Mouse (Mus musculus): ENCODE measurements around the gene Calhm2. TPM values are rescaled to one million over a fixed set of nuclear protein-coding genes. Genes with fewer than 3 reads are reported as not detected.

Gene Calhm2
- polyA plus RNA-seq (2011; ENCODE audit: insufficient read depth, insufficient read length, low replicate concordance, missing spikeins) = 5.1 and 8.4 TPM in 2 replicates

DNA sequence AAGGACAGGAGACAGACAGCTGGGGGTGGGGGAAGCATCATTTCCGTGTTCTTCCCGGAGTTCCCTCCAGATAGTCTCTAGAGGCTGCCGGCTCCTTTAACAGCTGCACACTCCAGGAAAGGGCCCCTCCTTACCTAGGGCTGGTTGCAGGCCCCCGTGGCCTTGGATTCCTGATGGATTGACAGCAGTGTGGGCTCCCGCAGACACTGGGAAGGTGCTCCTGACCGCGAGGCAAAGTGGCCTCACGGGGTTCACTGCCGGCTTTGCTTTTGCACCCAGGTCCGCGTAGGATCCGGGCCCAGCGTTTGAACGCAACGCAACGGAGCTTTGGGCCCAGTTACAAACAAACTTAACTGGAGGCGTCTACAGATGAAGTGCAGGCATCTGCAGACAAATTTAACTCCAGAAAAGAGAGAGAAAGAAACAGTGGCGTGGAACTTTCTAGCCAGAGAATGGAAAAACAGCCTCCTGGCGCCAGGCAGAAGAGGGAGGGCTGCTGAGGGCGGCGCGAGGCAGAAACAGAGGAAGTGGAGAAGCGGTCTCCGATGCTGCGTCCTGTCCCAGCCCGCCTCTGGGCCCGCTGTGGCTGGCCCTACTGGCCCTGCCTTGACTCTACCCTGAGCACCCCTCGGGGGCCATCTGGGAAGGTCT lies at the start of gene Calhm2:
Gene Calhm2 (minus strand): TSS at position 524 of the 651 bp plus-strand sequence.
- peak within 1 kb of the TSS; percentile 65 for H3K4me3 ChIP-seq (replicated peaks; ENCODE audit: control insufficient read depth, low read depth, low read length)
- TF ChIP-seq POLR2A (IDR thresholded peaks at IDR 0.05; ENCODE audit: borderline replicate concordance, control insufficient read depth, low read depth, low read length) (peak; percentile 63; the same call in 1 of the 2 replicates), CTCF (IDR thresholded peaks at IDR 0.05; ENCODE audit: control insufficient read depth, insufficient read depth, low read length) (no peak)
- peaks cover 9% of the 10 kb centered on the region; the same call in 1 of the 2 replicates for H3K4me1 ChIP-seq (ENCODE audit: control insufficient read depth, insufficient read depth, low read length)
- H3K27ac ChIP-seq (ENCODE audit: control insufficient read depth, insufficient read depth, low read depth, low read length, poor library complexity) = peak within 1 kb of the TSS; percentile 74
- under 1% methylated on average over 28 of the region's 28 CpGs for WGBS

DNA sequence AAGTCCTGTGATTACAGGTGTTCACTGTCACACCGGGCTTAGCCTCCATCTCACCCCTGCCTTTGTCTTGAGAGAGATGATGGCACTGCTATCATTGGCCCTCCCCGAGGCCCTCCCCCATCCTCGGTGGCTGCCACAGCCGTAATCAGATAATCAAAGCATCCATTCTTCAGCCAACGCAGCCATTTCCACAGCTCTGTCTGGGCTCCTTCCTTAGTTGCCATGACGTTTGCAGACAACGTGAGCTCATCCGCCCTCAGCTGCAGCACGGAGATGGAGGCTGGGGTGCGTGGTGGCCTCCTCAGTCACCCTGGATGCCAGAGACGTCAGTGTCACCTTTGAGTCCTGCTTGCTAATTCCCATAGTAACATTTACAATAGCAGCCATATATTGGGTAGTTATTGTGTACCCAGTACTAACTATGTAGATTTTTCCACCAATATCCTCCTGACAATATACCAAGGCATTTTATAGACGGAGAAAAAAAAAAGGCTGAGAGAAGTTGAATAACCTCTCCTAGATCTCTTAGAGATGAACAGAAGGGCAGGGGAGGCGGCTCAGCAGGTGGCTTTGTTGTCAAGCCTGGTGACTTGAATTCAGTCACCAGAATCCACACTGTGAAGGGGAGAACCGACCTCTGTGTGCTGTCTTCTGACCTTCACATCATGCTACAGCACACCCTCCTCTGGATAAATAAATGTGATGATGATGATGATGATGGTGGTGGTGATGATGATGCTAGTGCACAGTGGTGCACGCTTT lies 48.6 kb upstream of the Calhm2 start:
- H3K4me3 ChIP-seq (replicated peaks; ENCODE audit: control insufficient read depth, low read depth, low read length) = no peak overlapping the region
- no peak for TF ChIP-seq CTCF (IDR thresholded peaks at IDR 0.05; ENCODE audit: control insufficient read depth, insufficient read depth, low read length)
- TF ChIP-seq POLR2A (IDR thresholded peaks at IDR 0.05; ENCODE audit: borderline replicate concordance, control insufficient read depth, low read depth, low read length) = no peak
- no peak overlapping the region for H3K27ac ChIP-seq (ENCODE audit: control insufficient read depth, insufficient read depth, low read depth, low read length, poor library complexity)
- H3K4me1 ChIP-seq (ENCODE audit: control insufficient read depth, insufficient read depth, low read length) = no peaks in the 10 kb centered on the region
- WGBS = 73% methylated on average over 15 of the region's 15 CpGs

GRCm38 (mm10) chr19:47184736-47185135 lies 46.6 kb upstream of the Calhm2 start:
- Histone ChIP-seq H3K4me1 (ENCODE audit: control insufficient read depth, insufficient read depth, low read length) (no peaks in the 10 kb centered on the region), H3K27ac (ENCODE audit: control insufficient read depth, insufficient read depth, low read depth, low read length, poor library complexity) (no peak overlapping the region), H3K4me3 (replicated peaks; ENCODE audit: control insufficient read depth, low read depth, low read length) (no peak overlapping the region)
- WGBS = 31% methylated on average over 4 of the region's 4 CpGs
- no peak for TF ChIP-seq POLR2A (IDR thresholded peaks at IDR 0.05; ENCODE audit: borderline replicate concordance, control insufficient read depth, low read depth, low read length)
- TF ChIP-seq CTCF (IDR thresholded peaks at IDR 0.05; ENCODE audit: control insufficient read depth, insufficient read depth, low read length) = no peak

GRCm38 (mm10) chr19:47184221-47184620 lies 46.1 kb upstream of the Calhm2 start:
- Histone ChIP-seq H3K4me3 (replicated peaks; ENCODE audit: control insufficient read depth, low read depth, low read length) (no peak overlapping the region), H3K27ac (ENCODE audit: control insufficient read depth, insufficient read depth, low read depth, low read length, poor library complexity) (no peak overlapping the region), H3K4me1 (ENCODE audit: control insufficient read depth, insufficient read depth, low read length) (no peaks in the 10 kb centered on the region)
- no peak for TF ChIP-seq CTCF (IDR thresholded peaks at IDR 0.05; ENCODE audit: control insufficient read depth, insufficient read depth, low read length)
- no peak for TF ChIP-seq POLR2A (IDR thresholded peaks at IDR 0.05; ENCODE audit: borderline replicate concordance, control insufficient read depth, low read depth, low read length)
- WGBS = 59% methylated on average over 8 of the region's 8 CpGs

- 49% methylated on average over 8 of the region's 8 CpGs for WGBS
- Histone ChIP-seq H3K4me1 (ENCODE audit: control insufficient read depth, insufficient read depth, low read length) (no peaks in the 10 kb centered on the region), H3K27ac (ENCODE audit: control insufficient read depth, insufficient read depth, low read depth, low read length, poor library complexity) (no peak overlapping the region), H3K4me3 (replicated peaks; ENCODE audit: control insufficient read depth, low read depth, low read length) (no peak overlapping the region)
- no peak for TF ChIP-seq POLR2A (IDR thresholded peaks at IDR 0.05; ENCODE audit: borderline replicate concordance, control insufficient read depth, low read depth, low read length)
- TF ChIP-seq CTCF (IDR thresholded peaks at IDR 0.05; ENCODE audit: control insufficient read depth, insufficient read depth, low read length) = no peak
Observed at GRCm38 (mm10) chr19:47180011-47180410, 41.9 kb upstream of the Calhm2 start.

DNA sequence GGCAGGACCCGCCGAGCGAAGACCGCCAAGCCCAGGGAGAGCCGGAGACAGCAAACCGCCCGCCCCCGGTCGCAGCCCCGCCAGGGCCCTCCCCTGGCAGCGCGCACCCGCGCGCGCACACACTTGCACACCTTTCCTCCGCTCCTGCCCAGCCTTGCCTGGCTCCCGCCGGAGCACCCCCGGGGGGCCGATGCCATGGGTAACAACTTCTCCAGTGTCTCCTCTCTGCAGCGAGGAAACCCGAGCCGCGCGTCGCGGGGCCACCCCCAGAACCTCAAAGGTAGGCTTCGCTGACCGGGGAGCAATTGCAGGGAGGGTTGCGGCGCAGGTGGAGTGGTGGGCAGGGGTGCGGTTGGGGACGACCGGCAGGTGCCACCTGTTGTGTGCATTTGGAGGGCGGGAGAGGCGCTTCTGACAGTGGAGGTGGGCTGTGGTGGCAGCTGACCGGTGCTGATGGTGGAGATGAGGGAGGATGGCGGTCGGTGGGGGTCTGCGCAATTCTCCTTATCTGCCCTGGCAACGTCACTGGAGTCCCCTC lies 41.2 kb upstream of the Calhm2 start:
- no peaks in the 10 kb centered on the region for H3K4me1 ChIP-seq (ENCODE audit: control insufficient read depth, insufficient read depth, low read length)
- WGBS = 5% methylated on average over 41 of the region's 42 CpGs
- TF ChIP-seq CTCF (IDR thresholded peaks at IDR 0.05; ENCODE audit: control insufficient read depth, insufficient read depth, low read length) = no peak
- no peak for TF ChIP-seq POLR2A (IDR thresholded peaks at IDR 0.05; ENCODE audit: borderline replicate concordance, control insufficient read depth, low read depth, low read length)
- no peak overlapping the region; the same call in 1 of the 2 replicates for H3K27ac ChIP-seq (ENCODE audit: control insufficient read depth, insufficient read depth, low read depth, low read length, poor library complexity)
- no peak overlapping the region for H3K4me3 ChIP-seq (replicated peaks; ENCODE audit: control insufficient read depth, low read depth, low read length)

- no peak within 1 kb of the TSS; the same call in 1 of the 2 replicates for H3K27ac ChIP-seq (ENCODE audit: control insufficient read depth, insufficient read depth, low read depth, low read length, poor library complexity)
- H3K4me1 ChIP-seq (ENCODE audit: control insufficient read depth, insufficient read depth, low read length) = no peaks in the 10 kb centered on the region
- peak within 1 kb of the TSS; percentile 22 for H3K4me3 ChIP-seq (replicated peaks; ENCODE audit: control insufficient read depth, low read depth, low read length)
- WGBS = under 1% methylated on average over 89 of the region's 98 CpGs
- TF ChIP-seq CTCF (IDR thresholded peaks at IDR 0.05; ENCODE audit: control insufficient read depth, insufficient read depth, low read length) = no peak
- TF ChIP-seq POLR2A (IDR thresholded peaks at IDR 0.05; ENCODE audit: borderline replicate concordance, control insufficient read depth, low read depth, low read length) = no peak
Observed at GRCm38 (mm10) chr19:47178431-47179271, 40.6 kb upstream of the Calhm2 start, which contains the start of gene Neurl1a. TSS of gene Neurl1a (plus strand) at chr19:47178820.

Data from bone marrow, adult 2 months (tissue).